Mouse (Mus musculus) cerebellum, adult 2 months (tissue): ENCODE data around the gene Kcnh1.

Experiments used
- CTCF ChIP-seq: fragments of 200-500 bp; IDR thresholded peaks from 2 replicates; pipeline ENCODE4 v1.5.1; 2011; ENCODE audit warnings: low read depth, mild to moderate bottlenecking, control low read depth, low read length, moderate library complexity, borderline replicate concordance; ENCODE audit not compliant: insufficient read depth
- POLR2A ChIP-seq: fragments of 200-500 bp; IDR thresholded peaks from 2 replicates; pipeline ENCODE4 v1.6.1; 2011; ENCODE audit warnings: low read length, control low read depth, borderline replicate concordance; ENCODE audit not compliant: insufficient read depth

GRCm38 (mm10) chr1:192533016-192533415, 342.4 kb downstream of the Kcnh1 start:
- TF ChIP-seq POLR2A: no peak
- no peak for TF ChIP-seq CTCF
